Mouse (Mus musculus) bone marrow macrophage, adult 2 months (primary cell): ENCODE measurements around the gene Pip5k1c. TPM values are rescaled to one million over a fixed set of nuclear protein-coding genes. Genes with fewer than 3 reads are reported as not detected.

Source experiments
- H3K27ac ChIP-seq: 2 replicates; pipeline ENCODE4 v1.5.1; 2012; ENCODE audit warnings: low read depth, low read length; ENCODE audit not compliant: insufficient read depth
- H3K4me1 ChIP-seq: 2 replicates; pipeline ENCODE4 v1.6.1; 2012; ENCODE audit warnings: low read length; ENCODE audit not compliant: control insufficient read depth, insufficient read depth
- H3K4me3 ChIP-seq: 2 replicates; pipeline ENCODE4 v1.5.1; 2012; ENCODE audit warnings: mild to moderate bottlenecking, low read length, moderate library complexity; ENCODE audit not compliant: insufficient read depth
- CTCF ChIP-seq: IDR thresholded peaks from 2 replicates; pipeline ENCODE4 v1.5.1; 2012; ENCODE audit warnings: low read depth, mild to moderate bottlenecking, low read length, moderate library complexity
- POLR2A ChIP-seq: IDR thresholded peaks from 2 replicates; pipeline ENCODE4 v1.6.1; 2012; ENCODE audit warnings: mild to moderate bottlenecking, low read depth, low read length, borderline replicate concordance
- polyA plus RNA-seq: library from polyadenylated mRNA; stranded (reverse); fragments of >200 nt; gene quantifications from 2 replicates; pipeline ENCODE4 v1.2.4, GENCODE M21; 2012; ENCODE audit not compliant: missing spikeins, insufficient read depth, insufficient read length

The Pip5k1c gene
- polyA plus RNA-seq, 1 experiment, result 106 TPM

GRCm38 (mm10) chr10:81327959-81328358 is 35.2 kb downstream of the Pip5k1c start:
- H3K27ac ChIP-seq, result no peak overlapping the region
- TF ChIP-seq CTCF, result no peak
- TF ChIP-seq POLR2A, result no peak
- peaks cover 3% of the 10 kb centered on the region for H3K4me1 ChIP-seq
- no peak overlapping the region for H3K4me3 ChIP-seq

- Histone ChIP-seq H3K27ac (no peak within 1 kb of the TSS), H3K4me1 (peaks cover 3% of the 10 kb centered on the region), H3K4me3 (no peak within 1 kb of the TSS)
- TF ChIP-seq POLR2A, result no peak
- TF ChIP-seq CTCF, result no peak
Measured at GRCm38 (mm10) chr10:81328386-81328785, 35.6 kb downstream of the Pip5k1c start, which contains the start of gene Tbxa2r. Gene Tbxa2r (plus strand): TSS chr10:81328731.

GRCm38 (mm10) chr10:81329194-81329975 is 36.6 kb downstream of the Pip5k1c start:
- Histone ChIP-seq H3K27ac (no peak overlapping the region), H3K4me1 (peaks cover 3% of the 10 kb centered on the region), H3K4me3 (no peak overlapping the region)
- TF ChIP-seq POLR2A, result no peak
- TF ChIP-seq CTCF, result no peak

- TF ChIP-seq CTCF (no peak), POLR2A (no peak)
- H3K4me3 ChIP-seq, result no peak overlapping the region
- peaks cover 3% of the 10 kb centered on the region for H3K4me1 ChIP-seq
- H3K27ac ChIP-seq, result no peak overlapping the region
Measured at GRCm38 (mm10) chr10:81330007-81330406, 37.2 kb downstream of the Pip5k1c start.

GRCm38 (mm10) chr10:81332277-81332676 is 39.5 kb downstream of the Pip5k1c start:
- H3K4me1 ChIP-seq, result peaks cover 3% of the 10 kb centered on the region
- no peak for TF ChIP-seq CTCF
- no peak for TF ChIP-seq POLR2A
- H3K4me3 ChIP-seq, result no peak overlapping the region

GRCm38 (mm10) chr10:81334324-81334723 is 41.6 kb downstream of the Pip5k1c start:
- Histone ChIP-seq H3K27ac (no peak overlapping the region), H3K4me3 (no peak overlapping the region), H3K4me1 (peaks cover 3% of the 10 kb centered on the region)
- TF ChIP-seq CTCF (no peak), POLR2A (no peak)

More at GRCm38 (mm10) chr10:81332277-81332676, 39.5 kb downstream of the Pip5k1c start:
- no peak overlapping the region for H3K27ac ChIP-seq

GRCm38 (mm10) chr10:81335393-81336340 is 42.9 kb downstream of the Pip5k1c start:
- no peak for TF ChIP-seq POLR2A
- no peak for TF ChIP-seq CTCF
- Histone ChIP-seq H3K27ac (no peak overlapping the region), H3K4me3 (no peak overlapping the region), H3K4me1 (peaks cover 3% of the 10 kb centered on the region)

- Histone ChIP-seq H3K4me1 (peaks cover 3% of the 10 kb centered on the region), H3K27ac (no peak overlapping the region), H3K4me3 (no peak overlapping the region)
- TF ChIP-seq CTCF, result no peak
- TF ChIP-seq POLR2A, result no peak
Measured at GRCm38 (mm10) chr10:81336558-81336957, 43.8 kb downstream of the Pip5k1c start.

- TF ChIP-seq CTCF (no peak), POLR2A (no peak)
Measured at GRCm38 (mm10) chr10:81340551-81341332, 48.0 kb downstream of the Pip5k1c start.

More at GRCm38 (mm10) chr10:81340551-81341332, 48.0 kb downstream of the Pip5k1c start:
- H3K27ac ChIP-seq, result no peak overlapping the region
- no peak overlapping the region for H3K4me3 ChIP-seq
- peaks cover 3% of the 10 kb centered on the region; the same call in 1 of the 2 replicates for H3K4me1 ChIP-seq
